Mouse (Mus musculus): Measurements from ENCODE around the gene Olfr346.

Gene Olfr346

GRCm38 (mm10) chr2:36685488-36685887 is at the start of gene Olfr346:
Gene Olfr346, plus strand, starts transcription at chr2:36685788.
- DNase-seq (ENCODE audit: inconsistent age in 2 of 2, low spot score in 1 of 2): no peak

GRCm38 (mm10) chr2:36639741-36640140 is 45.8 kb upstream of the Olfr346 start, which contains the start of gene Olfr345:
Gene Olfr345, plus strand, starts transcription at chr2:36640041.
- no peak for DNase-seq (ENCODE audit: inconsistent age in 2 of 2, low spot score in 1 of 2)

- no peak for DNase-seq (ENCODE audit: inconsistent age in 2 of 2, low spot score in 1 of 2)
These were observed 46.0 kb downstream of the Olfr346 start, which contains the start of gene Olfr347 for GRCm38 (mm10) chr2:36731602-36732001. Gene Olfr347, plus strand, starts transcription at chr2:36731902.

GRCm38 (mm10) chr2:36736226-36736625 is 50.6 kb downstream of the Olfr346 start:
- peak in 1 of 2 experiments; percentile 26 for DNase-seq (ENCODE audit: inconsistent age in 2 of 2, low spot score in 1 of 2)

Data from adrenal gland, adult (tissue).